Mouse (Mus musculus): ENCODE data around the gene Prrx2. TPM values are rescaled to one million over a fixed set of nuclear protein-coding genes. Genes with fewer than 3 reads are reported as not detected.

Prrx2 gene
- polyA plus RNA-seq, 1 experiment from 2014 or later, result 3.0 TPM

DNA sequence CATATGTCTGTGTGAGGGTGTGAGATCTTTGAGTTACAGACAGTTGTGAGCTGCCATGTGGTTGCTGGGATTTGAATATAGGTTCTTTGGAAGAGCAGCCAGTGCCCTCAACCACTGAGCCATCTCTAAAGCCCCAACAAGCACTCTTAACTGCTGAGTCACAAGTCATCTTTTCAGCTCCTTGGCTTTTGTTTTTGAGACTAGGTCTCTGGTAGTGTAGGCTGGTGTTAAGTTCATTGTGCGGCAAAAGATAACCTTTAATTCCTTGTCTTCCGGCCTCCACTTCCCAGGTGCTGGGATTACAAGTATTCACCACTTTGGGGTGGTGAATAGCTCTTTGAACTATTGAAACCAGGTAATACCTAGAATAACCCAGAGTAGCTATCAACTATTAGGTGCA lies 28.8 kb upstream of the Prrx2 start:
- Histone ChIP-seq H3K4me2 (no peak overlapping the region), H3K27me3 (peaks cover 34% of the 10 kb centered on the region), H3K36me3 (0 out of 2 replicates have a peak, but pooled peaks cover 4% of the 10 kb centered on the region), H3K9me3 (no peaks in the 10 kb centered on the region), H3K4me3 (no peak overlapping the region), H3K9ac (no peak overlapping the region), H3K27ac (no peak overlapping the region), H3K4me1 (replicated peaks) (peaks cover 47% of the 10 kb centered on the region)
- 94% methylated on average over 2 of the region's 2 CpGs for WGBS
- ATAC-seq (ENCODE audit: low FRiP score), result no peak

DNA sequence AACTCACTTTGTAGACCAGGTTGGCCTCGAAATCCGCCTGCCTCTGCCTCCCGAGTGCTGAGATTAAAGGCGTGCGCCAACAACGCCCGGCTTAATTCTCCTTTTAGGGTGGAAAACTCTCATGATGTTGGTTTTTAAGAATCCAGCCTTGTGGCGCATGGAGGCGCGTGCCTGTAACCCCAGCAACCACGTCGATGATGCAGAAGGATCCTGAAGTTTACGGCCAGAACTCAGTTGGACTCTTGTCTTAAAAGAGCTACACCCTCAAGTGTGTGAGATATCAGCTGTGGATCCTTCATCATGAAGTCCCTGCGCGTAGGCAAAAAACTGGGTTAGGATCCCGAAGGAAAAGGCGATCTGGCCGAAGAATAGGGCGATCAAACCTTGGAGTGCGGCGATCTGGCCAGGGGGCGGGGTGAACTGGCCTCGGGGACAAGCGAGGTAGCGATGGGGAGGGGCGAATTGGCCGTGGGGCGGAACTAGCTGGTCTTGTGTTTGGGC lies 27.6 kb upstream of the Prrx2 start:
- Histone ChIP-seq H3K4me2 (peak overlapping the region; percentile 98), H3K27ac (peak overlapping the region; percentile 89), H3K9ac (peak overlapping the region; percentile 92), H3K9me3 (no peaks in the 10 kb centered on the region), H3K36me3 (peaks cover 8% of the 10 kb centered on the region), H3K27me3 (peaks cover 22% of the 10 kb centered on the region), H3K4me1 (replicated peaks) (peaks cover 43% of the 10 kb centered on the region), H3K4me3 (peak overlapping the region; percentile 84)
- WGBS, result 7% methylated on average over 28 of the region's 28 CpGs
- ATAC-seq (ENCODE audit: low FRiP score), result no peak; the same call in 1 of the 2 replicates

DNA sequence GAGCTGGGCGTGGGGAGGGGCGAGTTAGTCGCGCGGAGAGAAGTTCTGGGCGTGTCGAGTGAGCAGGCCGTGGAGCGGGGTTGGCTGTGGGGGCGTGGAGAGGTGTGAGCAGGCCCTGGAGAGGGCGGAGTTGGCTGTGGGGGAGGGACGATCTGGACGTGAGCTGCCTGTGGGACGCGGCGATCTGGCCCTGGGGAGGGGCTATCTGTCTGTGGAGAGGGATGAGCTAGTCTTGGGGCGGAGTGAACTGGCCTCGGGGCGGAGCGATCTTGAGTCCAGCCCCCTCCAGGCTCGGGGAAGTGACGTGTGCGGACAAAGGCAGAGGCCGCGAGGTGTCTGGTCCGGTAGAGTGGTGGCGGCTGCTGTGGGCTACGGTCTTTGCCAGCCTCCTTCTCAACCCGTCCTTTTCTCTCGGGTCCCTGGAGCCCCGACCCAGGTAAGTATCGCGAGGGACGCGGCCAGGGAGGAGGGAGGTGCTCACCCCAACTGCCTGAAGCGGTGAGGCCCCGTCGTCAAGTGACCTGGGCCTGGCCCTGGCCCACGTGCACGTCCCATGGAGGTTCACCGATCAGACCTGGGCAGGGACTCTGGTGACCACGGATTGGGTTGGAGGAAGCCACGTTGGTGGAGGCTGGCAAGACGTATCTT lies 27.0 kb upstream of the Prrx2 start, which contains the start of gene Ntmt1:
Gene Ntmt1 (plus strand): TSS at position 179 of the 648 bp plus-strand sequence.
- WGBS, result 0% methylated on average over 37 of the region's 44 CpGs
- peaks cover 43% of the 10 kb centered on the region for H3K4me1 ChIP-seq (replicated peaks)
- peak within 1 kb of the TSS; percentile 98 for H3K4me2 ChIP-seq
- H3K4me3 ChIP-seq, result peak within 1 kb of the TSS; percentile 84
- H3K9ac ChIP-seq, result peak within 1 kb of the TSS; percentile 92
- peaks cover 17% of the 10 kb centered on the region for H3K27me3 ChIP-seq
- H3K36me3 ChIP-seq, result peaks cover 13% of the 10 kb centered on the region
- H3K9me3 ChIP-seq, result no peaks in the 10 kb centered on the region
- ATAC-seq (ENCODE audit: low FRiP score), result peak; percentile 97
- peak within 1 kb of the TSS; percentile 89 for H3K27ac ChIP-seq

DNA sequence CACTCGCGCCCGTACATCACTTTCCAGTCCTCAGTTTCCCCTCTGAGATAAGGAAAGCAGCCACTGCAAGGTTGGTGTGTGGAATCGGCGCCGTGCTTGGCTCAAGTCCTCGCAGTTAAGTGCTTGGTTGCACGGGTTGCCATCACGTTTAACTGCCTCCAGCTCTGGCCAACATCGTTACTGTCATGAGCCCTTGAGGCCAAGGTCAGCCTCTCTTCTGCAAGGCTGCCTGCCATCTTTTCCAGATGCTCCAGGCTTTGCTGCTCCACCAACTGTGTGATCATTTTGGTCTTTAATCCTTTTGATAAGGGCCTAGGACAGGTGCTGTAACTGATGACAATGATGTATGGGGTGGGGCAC lies 26.5 kb upstream of the Prrx2 start:
- peak overlapping the region; percentile 84 for H3K4me3 ChIP-seq
- peak overlapping the region; percentile 92 for H3K9ac ChIP-seq
- peaks cover 43% of the 10 kb centered on the region for H3K4me1 ChIP-seq (replicated peaks)
- peak overlapping the region; percentile 89 for H3K27ac ChIP-seq
- H3K36me3 ChIP-seq, result peaks cover 18% of the 10 kb centered on the region
- no peak; the same call in 1 of the 2 replicates for ATAC-seq (ENCODE audit: low FRiP score)
- H3K9me3 ChIP-seq, result no peaks in the 10 kb centered on the region
- WGBS, result 5% methylated on average over 10 of the region's 10 CpGs
- peaks cover 12% of the 10 kb centered on the region for H3K27me3 ChIP-seq
- peak overlapping the region; percentile 98 for H3K4me2 ChIP-seq

DNA sequence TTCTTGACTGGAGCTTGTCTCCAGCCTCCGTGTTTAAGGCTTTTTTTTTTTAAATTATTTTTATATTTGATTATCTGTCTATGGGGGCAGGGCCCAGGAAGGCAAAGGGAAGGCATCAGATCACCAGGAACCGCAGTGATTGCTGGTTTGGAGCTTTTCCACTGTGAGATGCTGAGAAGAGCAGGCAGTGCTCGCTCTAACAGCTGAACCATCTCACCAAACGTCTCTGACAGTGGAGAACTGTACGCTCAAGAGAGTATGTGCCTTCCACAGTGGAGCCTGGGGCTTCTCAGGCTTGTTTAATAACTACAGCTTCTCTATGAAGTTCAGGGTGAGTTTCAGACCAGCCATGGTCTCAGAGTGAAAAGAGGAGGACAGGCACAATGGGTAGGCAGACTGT lies 25.3 kb upstream of the Prrx2 start:
- H3K4me1 ChIP-seq (replicated peaks), result peaks cover 43% of the 10 kb centered on the region
- peak overlapping the region; percentile 84 for H3K4me3 ChIP-seq
- peaks cover 30% of the 10 kb centered on the region for H3K36me3 ChIP-seq
- no peaks in the 10 kb centered on the region for H3K9me3 ChIP-seq
- peaks cover 3% of the 10 kb centered on the region; the same call in 1 of the 2 replicates for H3K27me3 ChIP-seq
- no peak overlapping the region for H3K27ac ChIP-seq
- WGBS, result 88% methylated on average over 5 of the region's 5 CpGs
- ATAC-seq (ENCODE audit: low FRiP score), result no peak
- H3K9ac ChIP-seq, result peak overlapping the region; percentile 47
- H3K4me2 ChIP-seq, result peak overlapping the region; percentile 98

DNA sequence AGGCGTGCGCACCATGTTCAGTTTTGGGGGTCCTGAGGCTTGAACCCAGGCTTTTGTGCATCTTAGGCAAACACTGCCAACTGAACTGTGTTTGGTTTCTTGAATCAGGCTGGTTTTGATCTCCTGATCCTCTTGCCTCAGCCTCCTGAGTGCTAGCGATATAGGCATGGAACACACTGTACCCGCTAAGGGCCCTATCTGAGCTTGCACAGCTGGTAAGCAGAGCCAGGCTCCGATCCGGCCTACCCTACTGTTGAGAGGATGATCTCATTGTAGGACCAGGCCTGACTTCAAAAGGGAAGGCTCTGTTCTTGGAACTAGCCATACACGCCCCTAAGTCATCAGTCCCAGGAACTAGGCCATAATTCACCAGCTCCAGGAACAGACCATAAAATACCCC lies 24.2 kb upstream of the Prrx2 start:
- Histone ChIP-seq H3K27ac (no peak overlapping the region), H3K27me3 (no peaks in the 10 kb centered on the region), H3K4me3 (no peak overlapping the region), H3K9ac (peak overlapping the region; percentile 55), H3K4me1 (replicated peaks) (peaks cover 43% of the 10 kb centered on the region), H3K4me2 (0 out of 2 replicates have a peak overlapping the region, but pooled peaks have one; percentile 2), H3K9me3 (no peaks in the 10 kb centered on the region), H3K36me3 (peaks cover 41% of the 10 kb centered on the region)
- WGBS, result 96% methylated on average over 7 of the region's 7 CpGs
- no peak for ATAC-seq (ENCODE audit: low FRiP score)

GRCm38 (mm10) chr2:30816383-30816782 lies 18.4 kb upstream of the Prrx2 start:
- peaks cover 84% of the 10 kb centered on the region for H3K36me3 ChIP-seq
- H3K4me3 ChIP-seq, result no peak overlapping the region
- no peak for ATAC-seq (ENCODE audit: low FRiP score)
- H3K27ac ChIP-seq, result no peak overlapping the region
- H3K9ac ChIP-seq, result no peak overlapping the region
- no peaks in the 10 kb centered on the region for H3K27me3 ChIP-seq
- peaks cover 5% of the 10 kb centered on the region for H3K4me1 ChIP-seq (replicated peaks)
- no peak overlapping the region for H3K4me2 ChIP-seq
- 90% methylated on average over 1 of the region's 1 CpGs for WGBS
- no peaks in the 10 kb centered on the region for H3K9me3 ChIP-seq

- Histone ChIP-seq H3K36me3 (peaks cover 88% of the 10 kb centered on the region), H3K4me1 (replicated peaks) (peaks cover 24% of the 10 kb centered on the region), H3K9me3 (no peaks in the 10 kb centered on the region), H3K4me3 (no peak overlapping the region), H3K27me3 (no peaks in the 10 kb centered on the region), H3K27ac (no peak overlapping the region), H3K4me2 (no peak overlapping the region), H3K9ac (no peak overlapping the region)
- ATAC-seq (ENCODE audit: low FRiP score), result no peak
- WGBS, result 98% methylated on average over 5 of the region's 5 CpGs
These were observed 14.9 kb upstream of the Prrx2 start for GRCm38 (mm10) chr2:30819873-30820272.

DNA sequence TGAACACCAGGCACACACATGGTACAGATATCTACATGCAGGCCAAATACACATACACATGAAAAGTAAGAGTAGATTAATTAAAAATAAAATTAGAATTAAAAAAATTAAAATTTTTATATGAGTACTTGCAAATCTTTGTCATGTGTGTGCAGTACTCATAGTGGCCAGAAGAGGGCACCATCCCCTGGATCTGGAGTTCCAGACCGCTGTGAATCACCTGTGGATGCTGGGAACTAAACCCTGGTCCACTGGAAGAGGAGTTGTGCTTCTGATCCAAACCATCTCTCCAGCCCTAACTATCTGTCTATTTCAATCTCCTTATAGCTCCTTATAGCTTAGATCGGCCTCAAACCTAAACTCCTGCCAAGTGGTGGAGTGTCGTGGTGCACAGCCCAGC lies 13.7 kb upstream of the Prrx2 start:
- H3K27ac ChIP-seq, result no peak overlapping the region
- H3K27me3 ChIP-seq, result no peaks in the 10 kb centered on the region
- H3K9ac ChIP-seq, result no peak overlapping the region
- no peak overlapping the region for H3K4me3 ChIP-seq
- 95% methylated on average over 3 of the region's 3 CpGs for WGBS
- no peaks in the 10 kb centered on the region for H3K9me3 ChIP-seq
- peaks cover 88% of the 10 kb centered on the region for H3K36me3 ChIP-seq
- peaks cover 25% of the 10 kb centered on the region for H3K4me1 ChIP-seq (replicated peaks)
- H3K4me2 ChIP-seq, result no peak overlapping the region
- no peak for ATAC-seq (ENCODE audit: low FRiP score)

GRCm38 (mm10) chr2:30822460-30822859 lies 12.3 kb upstream of the Prrx2 start:
- 93% methylated on average over 8 of the region's 8 CpGs for WGBS
- ATAC-seq (ENCODE audit: low FRiP score), result no peak
- H3K36me3 ChIP-seq, result peaks cover 88% of the 10 kb centered on the region

DNA sequence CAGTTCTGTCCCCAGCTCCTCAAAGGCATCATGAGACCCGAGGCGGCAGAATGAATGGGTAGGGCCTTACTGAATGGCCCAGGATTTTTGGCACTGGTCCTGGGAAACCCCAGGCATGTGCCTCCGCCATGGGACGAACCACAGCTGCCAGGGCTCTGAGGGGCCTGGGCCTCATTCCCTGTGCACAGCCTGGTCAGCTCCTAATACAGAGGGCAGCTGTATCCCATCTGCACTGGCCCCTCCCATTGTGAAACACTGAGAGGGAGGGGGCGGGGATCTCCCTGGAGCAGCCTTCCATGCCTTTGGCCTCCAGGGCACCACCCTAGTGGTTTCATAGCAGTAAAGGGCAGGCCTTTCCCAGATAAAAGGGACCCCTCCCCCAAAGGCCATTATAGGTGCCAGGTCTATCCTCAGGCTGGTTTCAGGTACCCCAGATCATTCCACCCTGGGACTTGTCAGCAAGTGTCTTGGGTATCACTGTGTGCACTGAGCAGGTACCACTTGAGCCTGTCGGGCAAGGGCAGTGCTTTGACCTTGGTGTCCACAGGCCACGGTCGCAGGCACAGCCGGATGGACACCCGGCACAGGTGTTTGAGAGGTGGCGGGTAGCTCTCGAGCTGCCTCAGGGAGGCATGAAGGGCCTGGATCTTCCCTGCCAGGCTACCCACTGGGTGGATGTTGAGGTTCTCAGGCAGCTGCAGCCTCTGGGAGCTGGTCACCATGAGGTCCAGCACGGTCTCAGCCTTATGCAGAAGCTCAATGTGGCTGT lies 11.2 kb upstream of the Prrx2 start:
- Histone ChIP-seq H3K27me3 (no peaks in the 10 kb centered on the region), H3K4me1 (replicated peaks) (peaks cover 38% of the 10 kb centered on the region), H3K9ac (0 out of 2 replicates have a peak overlapping the region, but pooled peaks have one; percentile 19), H3K4me2 (no peak overlapping the region), H3K4me3 (no peak overlapping the region), H3K36me3 (peaks cover 81% of the 10 kb centered on the region), H3K9me3 (no peaks in the 10 kb centered on the region), H3K27ac (peak overlapping the region; percentile 31)
- 68% methylated on average over 13 of the region's 13 CpGs for WGBS
- peak; percentile 30; the same call in 1 of the 2 replicates for ATAC-seq (ENCODE audit: low FRiP score)

More at GRCm38 (mm10) chr2:30822460-30822859, 12.3 kb upstream of the Prrx2 start:
- H3K27me3 ChIP-seq, result no peaks in the 10 kb centered on the region
- H3K27ac ChIP-seq, result 0 out of 2 replicates have a peak overlapping the region, but pooled peaks have one; percentile 23
- no peaks in the 10 kb centered on the region for H3K9me3 ChIP-seq
- H3K4me1 ChIP-seq (replicated peaks), result peaks cover 39% of the 10 kb centered on the region
- no peak overlapping the region for H3K4me3 ChIP-seq
- 0 out of 2 replicates have a peak overlapping the region, but pooled peaks have one; percentile 13 for H3K9ac ChIP-seq
- no peak overlapping the region for H3K4me2 ChIP-seq
